Mouse (Mus musculus): Measurements from ENCODE around the gene Fzd5.

DNA sequence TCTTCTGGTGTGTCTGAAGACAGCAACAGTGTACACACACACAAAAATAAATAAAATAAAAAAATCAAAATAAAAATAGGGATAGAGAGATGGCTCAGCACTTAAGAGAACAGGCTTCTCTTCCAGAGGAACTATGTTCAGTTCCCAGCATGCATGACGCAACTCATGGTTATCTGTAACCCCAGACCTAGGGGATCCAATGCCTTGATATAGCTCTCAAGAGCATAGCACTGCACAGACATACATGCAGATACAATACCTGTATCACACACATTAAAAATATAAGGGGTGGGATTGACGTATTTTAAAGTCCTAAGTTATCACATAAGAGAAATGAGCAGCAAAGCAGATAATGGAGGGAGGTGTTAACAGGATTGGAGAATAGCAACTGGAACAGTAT, 53.1 kb downstream of the Fzd5 start:
- no peak for TF ChIP-seq TAL1 (IDR thresholded peaks at IDR 0.05; ENCODE audit: low read length)
- no peak for TF ChIP-seq GATA1 (IDR thresholded peaks at IDR 0.05; ENCODE audit: low read length)
